Mouse (Mus musculus): Measurements from ENCODE around the gene Lif.

Lif gene

GRCm38 (mm10) chr11:4256846-4257607 lies at the start of gene Lif:
Gene Lif (plus strand): TSS chr11:4257557.
- DNase-seq (ENCODE audit: low spot score) = no peak

- no peak for DNase-seq (ENCODE audit: low spot score)
Observed at GRCm38 (mm10) chr11:4207655-4208054, 49.7 kb upstream of the Lif start.

- DNase-seq (ENCODE audit: low spot score) = no peak
Observed at GRCm38 (mm10) chr11:4209556-4209955, 47.8 kb upstream of the Lif start.

DNA sequence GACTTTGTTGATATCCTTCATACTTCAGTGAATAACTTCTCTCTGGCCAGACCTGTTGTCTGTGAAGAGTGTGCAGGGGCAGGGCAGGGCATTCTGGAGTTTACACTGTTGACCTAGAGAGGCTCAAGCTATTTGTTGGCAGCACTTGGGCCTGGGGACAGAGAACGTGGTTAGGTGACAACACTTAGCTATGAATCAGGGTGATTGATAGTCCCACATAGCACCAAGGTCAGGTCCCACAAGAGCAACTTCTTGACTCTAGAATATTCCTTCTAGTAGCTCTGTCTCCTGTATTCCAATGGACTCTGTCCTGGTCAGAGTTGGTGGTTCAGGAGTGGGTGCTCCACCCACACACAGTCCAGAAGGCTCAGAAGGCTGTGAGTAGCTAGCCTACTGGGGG lies 46.6 kb upstream of the Lif start:
- no peak for DNase-seq (ENCODE audit: low spot score)

- DNase-seq (ENCODE audit: low spot score) = no peak
Observed at GRCm38 (mm10) chr11:4213107-4213506, 44.2 kb upstream of the Lif start.

- DNase-seq (ENCODE audit: low spot score) = no peak
Observed at GRCm38 (mm10) chr11:4214572-4214971, 42.8 kb upstream of the Lif start.

- no peak for DNase-seq (ENCODE audit: low spot score)
Observed at GRCm38 (mm10) chr11:4215061-4215460, 42.3 kb upstream of the Lif start.

DNA sequence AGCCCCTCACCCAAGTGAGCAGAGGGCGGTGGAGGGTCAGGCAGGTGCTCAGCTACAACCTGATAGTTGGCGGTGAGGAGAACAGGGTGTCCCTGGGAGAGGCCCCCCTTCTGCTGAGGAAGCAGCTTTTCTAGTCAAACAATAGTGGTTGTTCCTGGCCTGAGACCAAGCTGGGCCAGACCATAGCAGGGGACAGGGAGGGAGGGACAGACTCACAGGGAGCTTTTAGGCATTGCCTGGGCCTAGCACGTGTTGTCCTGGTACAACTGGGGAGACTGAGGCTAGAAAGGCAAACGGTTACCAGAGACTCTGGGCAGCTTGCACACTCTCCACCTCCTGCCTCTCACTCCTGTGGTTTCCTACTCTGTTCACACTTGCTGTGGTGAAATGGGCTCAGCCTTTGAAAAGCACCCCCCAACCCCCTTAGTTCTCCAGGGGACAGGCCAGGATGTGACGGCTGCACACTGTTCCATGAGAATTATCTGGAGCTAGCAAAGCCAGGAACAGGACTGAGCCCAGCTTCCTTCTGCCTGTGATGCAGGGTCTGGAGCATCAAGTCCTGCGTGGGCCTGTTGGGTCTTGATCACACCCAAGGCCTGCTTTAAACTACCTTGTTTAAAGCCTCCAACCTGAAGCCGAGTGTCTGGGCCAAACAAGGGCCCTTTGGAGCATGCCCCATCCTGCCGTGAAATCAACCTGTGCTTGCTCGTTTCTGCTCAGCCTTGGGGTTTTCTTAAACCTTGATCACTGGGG lies 40.9 kb upstream of the Lif start:
- DNase-seq (ENCODE audit: low spot score) = no peak

GRCm38 (mm10) chr11:4217914-4218629 lies 39.3 kb upstream of the Lif start, which contains the start of gene Castor1:
Gene Castor1 (plus strand): TSS chr11:4218225.
- no peak for DNase-seq (ENCODE audit: low spot score)

GRCm38 (mm10) chr11:4218637-4219036 lies 38.7 kb upstream of the Lif start:
- DNase-seq (ENCODE audit: low spot score) = no peak

DNA sequence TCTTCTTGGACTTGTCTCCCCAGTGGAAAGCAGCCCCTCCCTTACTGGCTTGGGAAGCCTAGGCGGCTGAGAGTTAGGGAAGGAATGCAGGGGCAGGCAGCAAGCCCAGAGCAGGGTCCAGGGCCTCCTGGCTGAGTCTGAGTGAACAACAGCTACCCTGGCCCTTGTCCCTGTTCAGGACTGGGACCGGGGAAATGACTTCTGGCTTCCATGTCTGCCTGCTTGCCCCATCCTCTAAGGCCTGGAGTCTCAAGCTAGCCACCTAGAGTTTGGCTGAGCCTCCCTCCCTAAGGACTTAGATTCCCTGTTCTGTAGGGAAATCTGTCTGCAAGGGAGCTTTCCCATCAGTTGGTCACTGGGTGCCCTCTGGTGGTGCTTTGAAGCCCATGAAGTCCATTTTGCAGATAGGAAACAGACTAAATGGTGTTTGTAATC lies 38.0 kb upstream of the Lif start:
- peak; percentile 77 for DNase-seq (ENCODE audit: low spot score)

GRCm38 (mm10) chr11:4219908-4220307 lies 37.4 kb upstream of the Lif start:
- no peak for DNase-seq (ENCODE audit: low spot score)

DNA sequence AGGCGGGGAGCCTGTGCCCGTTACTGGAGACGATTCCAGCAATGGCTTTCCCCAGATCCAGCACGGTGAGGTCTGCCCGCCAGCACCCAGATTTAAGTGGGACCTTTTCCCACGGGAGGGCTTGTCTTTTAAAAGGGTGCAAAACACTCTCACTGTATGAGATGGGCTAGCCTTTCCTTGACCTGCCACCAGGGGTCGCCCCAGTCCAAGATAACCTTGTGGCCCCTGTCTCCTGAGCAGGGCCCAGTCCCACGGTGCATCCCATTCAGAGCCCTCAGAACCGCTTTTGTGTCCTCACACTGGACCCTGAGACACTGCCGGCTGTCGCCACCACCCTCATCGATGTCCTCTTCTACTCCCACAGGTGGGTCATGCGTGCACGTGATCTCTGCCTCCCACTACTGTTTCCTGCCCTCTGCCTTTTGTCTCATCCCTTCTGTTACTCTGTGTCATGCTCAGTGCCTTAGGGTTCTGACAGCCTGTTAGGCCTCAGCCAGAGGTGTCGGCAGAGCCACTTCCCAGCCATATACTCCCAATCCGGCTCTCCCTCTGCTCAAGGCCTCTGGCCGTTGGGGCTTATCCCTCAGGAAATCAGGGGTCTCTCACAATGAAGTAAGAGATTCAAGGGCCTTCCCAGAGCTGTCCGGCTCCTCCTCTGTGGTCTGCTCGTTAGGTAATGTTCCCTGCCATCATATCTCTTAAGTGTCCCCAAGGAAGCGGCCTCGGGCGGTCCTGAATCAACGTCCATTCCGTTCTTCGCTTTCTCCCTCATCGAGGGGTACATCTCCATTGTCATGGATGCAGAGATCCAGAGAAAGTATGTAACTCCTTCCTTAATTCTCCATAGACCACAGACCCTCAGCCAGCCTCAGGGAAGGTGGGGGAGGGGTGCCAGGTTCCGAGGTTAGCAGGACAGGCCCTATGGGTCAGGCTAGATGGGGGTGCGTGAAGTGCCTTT lies 36.6 kb upstream of the Lif start:
- peak; percentile 61 for DNase-seq (ENCODE audit: low spot score)

- no peak for DNase-seq (ENCODE audit: low spot score)
Observed at GRCm38 (mm10) chr11:4222046-4222950, 35.1 kb upstream of the Lif start.

DNA sequence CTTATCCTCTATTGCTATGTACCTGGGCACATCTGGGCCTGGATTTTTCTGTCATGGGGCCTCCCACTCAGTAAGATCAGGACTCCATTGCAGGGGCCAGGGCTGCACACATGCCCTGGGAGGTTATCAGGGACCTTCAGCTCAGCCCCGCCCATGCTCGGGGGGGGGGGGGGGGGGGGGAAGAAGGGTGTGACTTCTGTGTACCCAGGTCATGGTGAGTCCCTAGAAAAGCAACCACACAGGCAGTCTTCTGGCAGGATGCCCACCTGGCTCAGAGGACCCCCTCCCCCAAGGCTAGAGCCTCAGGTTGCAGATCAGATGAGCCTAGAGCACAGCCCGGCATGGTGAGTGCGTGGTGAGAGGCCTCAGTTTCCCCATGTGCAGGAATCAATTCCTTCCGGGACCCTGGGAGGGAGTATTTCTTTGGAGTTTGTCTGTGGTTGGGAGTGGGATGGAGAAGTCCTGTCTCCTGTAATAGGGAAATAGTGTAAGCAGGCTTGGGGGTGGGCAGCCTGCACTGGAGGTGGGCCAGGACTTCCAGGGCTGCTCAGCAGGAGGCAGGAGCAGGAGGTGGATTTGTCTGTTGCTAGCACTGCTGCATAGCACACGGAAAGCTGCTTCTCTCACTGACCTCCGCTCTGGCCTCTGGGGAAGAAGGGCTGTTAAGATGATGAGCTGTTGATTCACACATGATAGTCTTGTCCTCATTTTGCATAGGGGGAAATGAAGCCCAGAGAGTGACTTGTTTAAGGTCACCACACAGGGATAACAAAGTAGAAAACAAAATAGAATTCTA lies 33.8 kb upstream of the Lif start:
- DNase-seq (ENCODE audit: low spot score) = no peak

DNA sequence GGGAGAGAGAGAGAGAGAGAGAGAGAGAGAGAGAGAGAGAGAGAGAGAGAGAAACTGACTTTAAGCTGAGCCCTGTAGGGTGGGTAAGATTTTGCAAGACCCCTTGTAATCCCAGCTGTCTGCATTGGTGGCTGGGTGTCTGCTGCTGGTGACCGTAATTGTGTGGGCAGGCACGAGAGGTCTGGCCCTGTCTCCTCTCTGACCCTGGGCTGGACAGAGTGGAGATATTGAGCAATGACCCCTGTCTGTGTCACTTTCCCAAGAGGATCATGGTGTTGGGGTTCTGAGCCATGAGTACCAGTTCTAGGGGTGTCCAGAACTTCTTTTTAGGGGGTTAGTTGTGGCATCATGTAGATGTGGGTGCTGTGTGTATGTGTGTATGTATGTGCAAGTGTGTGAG lies 33.1 kb upstream of the Lif start:
- no peak for DNase-seq (ENCODE audit: low spot score)

DNA sequence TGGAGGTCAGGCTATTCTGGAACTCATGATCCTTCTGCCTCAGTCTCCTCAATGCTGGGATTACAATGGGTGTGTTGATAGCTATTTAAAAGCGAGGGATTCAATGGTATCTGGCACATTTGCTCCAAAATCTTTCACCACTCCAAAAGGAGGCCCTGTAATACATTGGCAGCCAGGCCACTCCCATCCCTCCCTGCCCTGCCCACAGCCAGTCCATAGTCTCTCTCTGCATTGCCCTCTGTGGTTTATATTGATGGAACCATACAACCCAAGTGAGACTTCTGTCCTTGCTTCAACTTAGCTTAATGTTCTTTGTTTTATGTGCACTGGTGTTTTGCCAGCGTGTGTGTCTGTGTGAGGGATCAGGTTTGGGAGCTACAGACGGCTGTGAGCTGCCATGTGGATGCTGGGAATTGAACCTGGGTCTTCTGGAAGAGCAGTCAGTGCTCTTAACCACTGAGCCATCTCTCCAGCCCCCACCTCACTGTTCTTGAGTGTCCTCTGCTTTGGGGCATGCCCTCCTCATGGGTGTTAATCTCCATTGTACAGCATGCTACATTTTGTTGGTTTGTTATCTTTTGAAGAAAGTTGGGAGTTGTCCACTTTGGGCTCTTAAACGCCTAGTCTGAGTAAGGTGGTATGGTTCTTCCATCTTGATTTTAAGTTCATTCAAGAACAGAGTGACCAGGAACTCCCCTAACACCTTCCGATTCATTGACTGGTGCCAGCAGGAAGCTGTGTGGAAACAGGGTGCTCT lies 30.6 kb upstream of the Lif start:
- no peak for DNase-seq (ENCODE audit: low spot score)

GRCm38 (mm10) chr11:4228463-4228862 lies 28.9 kb upstream of the Lif start:
- no peak for DNase-seq (ENCODE audit: low spot score)

DNA sequence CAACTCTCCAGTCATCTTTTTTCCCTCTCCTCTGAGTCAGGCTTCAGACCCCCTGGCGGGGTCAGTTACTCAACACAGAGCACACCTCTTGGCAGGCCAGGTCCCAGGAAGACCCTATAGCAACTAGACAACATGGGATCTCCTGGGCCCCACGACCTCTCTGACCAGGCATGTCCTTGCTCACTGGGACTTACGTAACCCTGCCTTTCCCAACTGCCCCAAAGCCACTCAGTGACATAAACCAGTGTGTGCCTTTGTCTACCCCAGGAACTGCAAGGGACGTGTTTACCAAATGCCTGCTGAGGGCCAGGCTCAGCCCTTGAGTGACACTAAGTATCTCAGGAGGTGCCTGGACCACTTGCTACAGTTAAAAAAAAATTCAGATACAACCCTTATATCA lies 27.5 kb upstream of the Lif start:
- DNase-seq (ENCODE audit: low spot score) = no peak

All from layer of hippocampus, adult 9-10 months (tissue).